Mouse (Mus musculus): ENCODE data around the gene Mrc1. TPM values are rescaled to one million over a fixed set of nuclear protein-coding genes. Genes with fewer than 3 reads are reported as not detected.
"Not testable (repeated sequence)": the region's sequence is repeated elsewhere in the genome, so short reads cannot be mapped to it uniquely, and the experiment has no call there.

Gene Mrc1
- polyA plus RNA-seq (2015; fragmentation: Nextera tagmentation; extraction: Ambion mirVana), result 5.1 and 5.7 TPM in 2 replicates

DNA sequence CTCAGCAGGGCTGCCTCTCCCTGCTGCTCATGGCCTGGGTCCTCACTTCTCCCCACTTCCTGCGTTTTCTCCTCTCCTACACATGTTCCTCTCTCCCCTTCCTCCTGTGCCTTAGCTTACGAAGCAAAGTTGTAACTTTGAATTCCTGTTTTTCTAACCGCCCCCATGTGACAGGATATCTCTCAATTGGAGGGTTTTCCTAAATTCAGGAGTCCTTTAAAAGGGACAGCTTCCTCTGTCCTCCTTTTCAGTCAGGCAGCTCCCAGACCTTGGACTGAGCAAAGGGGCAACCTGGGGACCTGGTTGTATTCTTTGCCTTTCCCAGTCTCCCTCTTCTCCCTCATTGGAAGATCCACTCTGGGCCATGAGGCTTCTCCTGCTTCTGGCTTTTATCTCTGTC, at the start of gene Mrc1:
TSS of gene Mrc1 (plus strand) at position 244 of the 400 bp plus-strand sequence.
- no peak for DNase-seq (ENCODE audit: low spot score)

DNA sequence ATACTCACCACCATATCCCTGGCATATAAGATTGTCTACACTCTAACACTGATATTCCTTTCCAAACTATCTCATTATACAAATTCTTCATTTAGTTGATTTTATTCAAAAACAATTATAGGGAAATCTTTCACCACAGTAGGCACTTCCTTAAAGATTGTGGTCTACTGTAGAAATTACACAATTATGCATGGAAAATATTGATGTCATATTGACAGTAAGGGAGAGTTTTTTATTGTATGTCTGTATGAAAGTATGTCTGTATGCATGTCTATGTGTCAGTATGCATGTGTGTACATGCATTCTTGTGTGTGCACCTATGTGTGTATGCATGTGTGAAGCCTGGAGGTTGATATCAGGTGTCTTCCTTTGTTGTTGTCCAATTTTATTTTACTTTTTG, 44.8 kb upstream of the Mrc1 start:
- DNase-seq (ENCODE audit: low spot score), result no peak

DNA sequence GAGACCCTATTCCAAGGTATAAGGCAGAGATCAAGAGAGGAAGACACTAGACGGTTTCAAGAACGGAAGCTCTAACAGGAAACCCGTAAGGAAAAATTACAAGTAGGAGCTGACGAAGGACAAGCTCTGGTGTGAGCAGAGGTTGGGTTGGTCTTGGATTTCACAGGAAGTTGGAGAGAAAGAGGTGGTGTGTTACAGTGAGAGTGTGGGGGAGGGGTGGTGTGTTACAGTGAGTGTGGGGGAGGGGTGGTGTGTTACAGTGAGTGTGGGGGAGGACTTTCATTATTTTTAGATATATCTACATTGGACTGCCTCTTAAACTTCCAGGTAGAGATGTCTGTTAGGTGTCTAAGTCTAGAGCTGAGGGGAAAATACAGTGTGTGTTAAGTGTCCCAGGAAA, 38.5 kb upstream of the Mrc1 start:
- DNase-seq (ENCODE audit: low spot score), result peak; percentile 15

DNA sequence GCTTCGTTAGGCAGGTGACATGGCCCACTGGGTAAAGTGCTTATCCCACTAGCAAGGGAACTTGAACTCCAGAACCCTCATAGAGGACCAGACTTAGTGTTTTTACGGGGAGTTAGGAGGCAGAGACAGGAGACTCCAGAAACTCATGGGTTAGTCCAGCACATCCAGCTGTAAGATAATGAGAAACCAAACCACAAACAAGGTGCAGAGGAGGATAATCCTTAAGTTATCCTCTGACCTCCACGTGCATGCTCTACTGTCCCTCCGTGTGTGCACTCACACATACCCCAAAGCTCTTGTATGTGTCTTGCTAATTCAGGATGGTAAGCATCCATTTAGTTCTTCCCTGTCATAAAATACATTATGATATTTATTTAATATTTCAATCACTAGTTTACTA, 37.6 kb upstream of the Mrc1 start:
- DNase-seq (ENCODE audit: low spot score), result no peak

DNA sequence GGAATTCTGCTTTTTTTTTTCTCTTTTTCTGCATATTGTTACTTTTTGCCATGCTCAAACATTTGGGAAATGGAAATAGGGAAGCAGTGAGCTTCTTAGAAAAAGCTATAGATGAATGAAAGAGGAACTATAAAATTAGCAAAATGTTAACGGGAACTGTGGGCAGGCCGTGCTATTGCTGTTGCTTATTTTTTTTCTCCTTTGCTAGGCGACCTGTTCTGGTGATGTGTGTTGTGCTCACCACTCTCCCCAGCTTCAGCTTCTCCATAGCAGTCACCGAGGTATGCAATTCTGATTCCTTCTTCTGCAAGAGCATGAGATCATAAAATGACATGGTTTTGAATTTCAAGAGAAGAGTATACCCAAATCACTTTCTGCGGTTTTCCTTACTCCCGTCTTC, 37.1 kb upstream of the Mrc1 start:
- DNase-seq (ENCODE audit: low spot score), result no peak

DNA sequence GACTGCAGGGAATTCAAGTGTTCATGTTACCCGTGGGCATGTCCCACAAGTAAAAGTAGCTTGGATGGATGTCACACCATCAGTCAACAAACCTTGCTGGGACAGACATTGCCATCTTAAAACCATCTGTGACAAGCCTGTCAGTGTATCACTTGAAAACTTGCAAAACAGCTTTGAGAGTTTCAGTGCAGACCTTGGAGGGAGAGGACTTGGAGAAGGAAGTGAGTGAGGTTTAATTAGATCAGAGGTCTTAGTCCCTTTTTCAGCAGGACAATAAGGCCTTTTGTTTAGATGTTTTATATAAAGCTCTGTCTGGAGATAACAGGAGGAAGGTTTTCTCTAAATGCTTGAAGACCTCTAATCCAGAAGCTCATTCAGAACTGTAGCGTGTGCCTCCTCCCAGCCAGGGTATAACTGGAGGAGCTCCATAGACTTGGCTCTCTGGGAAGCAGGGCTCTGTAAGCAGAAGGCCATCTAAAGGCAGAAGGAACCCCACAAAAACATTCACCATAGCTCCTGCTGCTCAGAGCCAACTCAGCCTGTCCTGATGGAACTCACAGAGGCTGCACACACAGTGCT, 30.8 kb upstream of the Mrc1 start:
- DNase-seq (ENCODE audit: low spot score), result not testable (repeated sequence)

DNA sequence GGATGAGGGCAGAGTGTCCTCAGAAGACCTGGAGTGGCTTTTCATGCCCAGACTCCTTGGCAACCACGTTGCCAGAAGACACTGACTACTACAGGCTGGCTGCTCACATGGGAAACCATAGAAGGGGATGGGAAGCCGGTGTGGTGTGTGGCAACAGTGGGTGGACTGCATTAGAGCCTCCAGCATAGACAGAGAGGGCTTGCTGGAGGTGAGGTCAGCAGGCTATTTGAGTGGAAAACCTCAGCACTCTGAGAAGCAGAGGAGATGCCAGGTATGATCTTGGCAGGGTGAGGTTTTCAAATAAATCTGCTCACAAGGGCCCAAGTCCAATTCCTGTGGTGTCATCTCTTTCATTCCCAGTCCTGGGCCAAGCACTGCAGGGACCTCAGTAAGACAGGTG, 29.6 kb upstream of the Mrc1 start:
- DNase-seq (ENCODE audit: low spot score), result no peak

DNA sequence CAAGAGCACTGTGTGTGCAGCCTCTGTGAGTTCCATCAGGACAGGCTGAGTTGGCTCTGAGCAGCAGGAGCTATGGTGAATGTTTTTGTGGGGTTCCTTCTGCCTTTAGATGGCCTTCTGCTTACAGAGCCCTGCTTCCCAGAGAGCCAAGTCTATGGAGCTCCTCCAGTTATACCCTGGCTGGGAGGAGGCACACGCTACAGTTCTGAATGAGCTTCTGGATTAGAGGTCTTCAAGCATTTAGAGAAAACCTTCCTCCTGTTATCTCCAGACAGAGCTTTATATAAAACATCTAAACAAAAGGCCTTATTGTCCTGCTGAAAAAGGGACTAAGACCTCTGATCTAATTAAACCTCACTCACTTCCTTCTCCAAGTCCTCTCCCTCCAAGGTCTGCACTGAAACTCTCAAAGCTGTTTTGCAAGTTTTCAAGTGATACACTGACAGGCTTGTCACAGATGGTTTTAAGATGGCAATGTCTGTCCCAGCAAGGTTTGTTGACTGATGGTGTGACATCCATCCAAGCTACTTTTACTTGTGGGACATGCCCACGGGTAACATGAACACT, 28.2 kb upstream of the Mrc1 start:
- not testable (repeated sequence) for DNase-seq (ENCODE audit: low spot score)

DNA sequence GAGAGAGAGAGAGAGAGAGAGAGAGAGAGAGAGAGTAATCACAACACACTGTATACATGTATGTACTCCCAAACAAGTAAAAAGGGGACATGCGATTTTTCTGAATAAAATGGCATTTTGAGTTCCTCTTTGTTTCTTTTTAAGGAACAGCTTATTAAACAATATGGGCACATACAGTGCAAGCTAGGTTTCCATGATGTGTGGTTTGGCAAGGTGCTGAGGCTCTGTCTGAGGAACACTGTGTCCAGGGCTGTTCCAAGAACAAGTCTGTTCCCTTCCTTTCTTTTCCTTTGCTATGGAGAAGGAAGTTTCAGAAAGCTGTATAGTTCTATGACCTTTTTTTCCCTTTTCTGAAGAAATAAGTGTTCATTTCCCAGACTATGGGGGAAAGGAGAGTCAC, 24.9 kb upstream of the Mrc1 start:
- DNase-seq (ENCODE audit: low spot score), result no peak

DNA sequence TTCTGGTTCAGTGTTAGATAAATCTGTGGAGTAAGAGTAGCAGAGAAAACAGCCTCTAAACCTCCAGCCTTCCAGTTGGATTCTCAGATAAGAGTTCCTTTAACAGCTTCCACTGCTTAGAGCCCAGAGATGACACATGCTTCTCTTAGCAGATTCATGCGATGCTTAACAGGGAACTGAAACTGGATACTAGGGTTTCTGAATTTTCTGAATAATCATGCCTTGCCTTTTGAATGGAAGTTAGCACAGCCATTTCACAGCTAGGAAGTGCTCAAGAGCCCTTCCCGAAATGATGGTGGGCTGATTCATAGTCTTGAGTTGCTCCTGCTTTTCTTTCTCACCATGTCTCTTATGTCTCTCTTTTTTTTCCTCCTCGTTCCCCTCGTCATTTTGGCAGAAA, 22.4 kb upstream of the Mrc1 start:
- DNase-seq (ENCODE audit: low spot score), result no peak

DNA sequence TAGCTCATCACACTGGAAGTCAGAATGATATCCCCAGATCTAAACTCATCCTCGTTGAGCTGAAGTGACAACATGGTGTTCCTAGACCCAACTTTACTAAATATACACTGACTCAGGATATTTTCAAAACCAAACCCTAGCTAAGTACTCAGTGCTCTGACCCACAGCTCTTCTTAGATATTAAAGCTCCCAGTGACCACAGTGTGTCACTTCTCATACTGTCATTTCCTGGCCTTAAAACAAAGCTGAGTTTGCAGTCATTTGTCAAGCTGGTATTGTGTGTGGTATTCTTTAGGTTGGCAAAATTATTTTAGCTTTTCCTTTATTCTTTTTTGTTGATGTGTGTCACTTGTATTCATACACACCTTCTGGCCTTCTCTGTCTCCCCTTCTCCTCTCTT, 18.5 kb upstream of the Mrc1 start:
- no peak for DNase-seq (ENCODE audit: low spot score)

DNA sequence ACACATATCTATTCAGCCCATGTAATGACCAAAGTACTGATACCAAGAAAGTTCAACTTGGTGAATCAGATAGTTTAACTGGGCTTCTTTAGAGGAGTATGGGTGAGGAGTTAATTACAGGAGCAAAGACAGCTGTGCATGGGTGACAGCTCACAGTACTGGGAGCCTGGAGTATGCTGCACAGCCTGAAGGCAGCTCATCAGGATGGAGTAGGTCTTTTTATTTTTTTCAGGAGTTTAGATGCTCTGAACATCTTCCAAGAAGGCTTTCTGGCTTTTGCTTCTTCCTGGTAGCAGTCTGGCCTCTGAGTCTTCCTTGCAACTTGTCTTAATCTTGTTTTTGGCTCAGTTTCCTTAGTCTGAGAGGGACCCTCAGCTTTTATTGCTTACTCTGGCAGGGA, 17.6 kb upstream of the Mrc1 start:
- no peak for DNase-seq (ENCODE audit: low spot score)

DNA sequence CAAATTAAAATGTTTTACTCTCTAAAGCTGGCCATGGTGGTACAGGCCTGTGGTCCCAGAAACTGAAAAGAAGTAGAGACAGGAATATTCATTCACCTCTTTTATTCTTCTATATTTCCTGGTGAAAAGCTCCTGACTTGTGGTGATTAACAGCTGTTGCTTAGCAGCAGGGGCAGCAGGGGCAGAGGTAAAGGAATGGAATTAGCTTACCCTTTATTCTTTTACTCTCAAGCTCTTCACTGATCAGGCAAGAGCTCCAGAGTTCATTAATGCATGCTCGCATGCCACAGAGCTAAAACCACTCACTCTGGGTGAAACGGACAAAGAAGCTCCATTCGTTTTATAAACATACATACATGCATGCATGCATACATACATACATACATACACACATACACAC, 14.4 kb upstream of the Mrc1 start:
- DNase-seq (ENCODE audit: low spot score), result no peak

DNA sequence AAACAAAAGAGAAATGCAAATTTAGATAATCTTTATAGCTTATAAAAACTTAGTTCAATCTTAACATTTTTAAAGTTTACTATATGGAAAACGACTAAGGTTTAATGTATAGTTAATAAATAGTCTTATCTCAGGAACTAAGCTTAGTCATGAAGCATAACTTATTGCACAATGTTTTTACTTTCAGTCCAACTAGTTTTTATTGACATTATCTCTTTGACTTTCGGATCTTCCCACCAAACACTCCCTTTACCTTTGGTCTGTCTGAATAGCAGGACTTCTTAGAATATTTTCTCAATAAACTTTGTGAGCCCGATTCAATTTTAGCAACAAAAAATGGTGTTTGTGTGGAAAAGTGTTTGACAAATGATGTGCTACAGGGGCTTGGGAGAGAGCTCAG, 12.5 kb upstream of the Mrc1 start:
- DNase-seq (ENCODE audit: low spot score), result no peak

DNA sequence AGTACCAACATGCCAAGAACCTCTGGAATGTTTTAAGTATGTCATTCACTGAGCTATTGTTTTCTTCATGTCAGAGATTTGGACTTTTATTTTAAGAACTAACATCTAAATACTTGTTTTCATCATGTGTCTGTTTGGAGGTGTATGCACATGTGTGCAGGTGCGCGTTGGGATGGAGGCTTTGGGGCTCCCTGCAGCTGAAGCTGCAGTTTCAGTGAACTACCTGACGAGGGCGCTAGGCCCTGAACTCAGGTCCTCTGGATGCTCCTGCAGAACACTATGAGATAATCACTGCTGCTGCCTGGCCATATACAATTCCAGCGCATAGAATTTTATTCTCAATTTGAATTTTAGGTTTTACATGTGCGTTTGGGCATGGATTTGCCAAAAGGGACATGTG, 11.1 kb upstream of the Mrc1 start:
- no peak for DNase-seq (ENCODE audit: low spot score)

DNA sequence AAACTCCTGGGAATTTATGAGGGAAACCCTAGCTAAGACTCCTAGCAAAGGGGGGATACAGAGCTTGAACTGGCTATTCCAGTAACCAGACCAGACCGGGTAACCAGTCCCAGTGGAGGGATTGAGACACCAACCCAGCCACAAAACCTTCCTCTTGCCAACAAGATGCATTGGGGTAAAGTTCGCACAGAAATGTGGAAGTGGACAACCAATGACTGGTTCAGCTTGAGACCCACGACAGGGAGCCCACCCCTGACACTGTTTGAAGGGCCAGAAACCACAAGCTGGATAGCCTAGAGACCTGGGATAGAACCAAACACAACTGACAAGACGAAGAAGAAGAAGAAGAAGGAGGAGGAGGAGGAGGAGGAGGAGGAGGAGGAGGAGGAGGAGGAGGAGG, 4.8 kb upstream of the Mrc1 start:
- no peak for DNase-seq (ENCODE audit: low spot score)

DNA sequence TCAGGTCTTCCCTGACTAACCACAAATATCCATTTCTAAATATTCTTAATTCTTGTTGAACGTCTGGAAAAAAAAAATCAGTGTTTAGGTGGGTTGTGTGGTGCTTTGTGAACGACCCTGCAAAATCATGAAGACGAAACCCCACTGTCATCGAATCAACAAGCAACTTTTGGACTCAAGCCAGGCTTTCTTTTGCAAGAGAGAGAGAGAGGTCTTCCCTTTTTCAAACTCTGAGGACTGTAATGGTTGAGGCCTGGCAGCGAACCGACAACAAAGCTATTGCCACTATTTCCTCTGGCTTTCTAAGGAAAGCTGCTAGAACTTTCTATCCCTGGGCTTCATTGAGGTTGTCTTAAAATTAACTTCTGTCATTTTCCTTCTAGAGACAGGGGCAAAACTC, 697 bp upstream of the Mrc1 start:
- DNase-seq (ENCODE audit: low spot score), result no peak

DNA sequence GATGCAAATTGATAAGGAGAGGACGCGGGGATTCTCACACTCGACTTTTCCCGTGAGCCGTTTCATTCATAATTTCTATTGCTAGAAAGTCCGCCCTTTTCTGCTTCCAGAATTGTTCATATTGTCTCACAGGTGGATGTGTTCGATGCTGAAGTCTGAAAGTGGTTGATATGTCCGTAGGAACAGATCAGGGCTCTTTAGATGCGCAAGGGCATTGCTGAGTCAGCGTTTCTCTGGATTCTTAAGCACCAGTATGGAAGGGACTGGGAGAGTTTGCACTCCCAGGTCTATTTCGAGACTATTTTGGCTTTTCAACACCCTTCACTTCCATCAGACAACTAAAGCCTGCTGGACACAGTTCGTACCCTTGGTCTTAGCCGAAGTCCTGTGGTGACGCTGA, 787 bp downstream of the Mrc1 start:
- DNase-seq (ENCODE audit: low spot score), result no peak

DNA sequence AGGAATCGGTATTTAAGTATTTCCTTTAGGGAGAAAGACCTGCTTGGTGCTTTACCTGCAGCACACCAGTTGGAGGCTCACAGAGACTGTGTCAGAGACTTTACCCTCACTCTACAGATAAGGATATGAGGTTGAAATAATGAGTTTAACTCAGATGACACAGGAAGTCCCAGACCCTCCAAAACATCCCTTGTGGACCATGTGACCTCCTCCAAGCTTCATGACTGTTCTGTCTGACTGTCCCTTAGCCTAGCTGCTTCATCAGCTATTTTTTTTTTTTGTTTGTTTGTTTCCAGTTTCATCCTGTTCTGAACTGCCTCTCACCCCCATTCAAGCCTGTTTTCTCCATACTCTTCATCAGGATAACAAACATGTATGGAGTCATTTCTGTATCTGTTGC, 3.7 kb downstream of the Mrc1 start:
- DNase-seq (ENCODE audit: low spot score), result no peak

DNA sequence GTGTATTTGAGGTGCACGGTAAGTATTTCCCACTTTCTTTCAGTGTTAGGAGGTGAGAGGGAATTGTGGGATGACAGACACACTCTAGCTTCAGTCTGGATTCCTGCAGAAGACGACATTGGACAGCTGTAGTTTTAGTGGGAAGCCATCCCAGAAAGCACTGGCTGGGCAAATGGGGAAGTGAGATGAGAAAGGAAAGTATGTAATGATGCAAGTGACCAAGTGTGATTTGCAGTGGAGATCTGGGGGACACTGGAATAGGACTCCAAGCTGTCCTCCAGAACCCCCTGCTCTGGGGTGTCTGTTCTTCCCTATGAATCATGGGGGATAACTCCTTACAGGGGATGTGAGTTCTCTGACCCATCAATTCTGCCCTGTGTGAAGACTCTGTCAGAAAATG, 4.8 kb downstream of the Mrc1 start:
- DNase-seq (ENCODE audit: low spot score), result no peak

DNA sequence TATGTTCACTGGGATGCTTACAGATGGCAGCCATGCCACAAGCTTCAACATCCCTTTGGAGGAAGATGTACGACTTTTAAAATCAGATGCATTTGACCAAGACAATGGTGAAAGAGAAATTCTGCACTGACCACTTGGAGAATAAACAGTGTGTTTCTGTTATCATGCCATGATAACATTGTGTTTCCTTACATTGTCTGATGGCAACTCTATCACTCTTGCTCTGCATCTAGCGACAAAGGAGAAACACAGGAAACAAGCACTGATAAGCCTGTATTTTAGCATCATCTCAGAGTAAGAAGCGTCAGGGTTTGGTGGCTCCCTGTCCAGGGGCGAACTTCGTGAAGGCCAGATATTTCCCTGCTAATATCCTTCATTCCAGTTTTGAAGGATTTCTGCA, 6.1 kb downstream of the Mrc1 start:
- DNase-seq (ENCODE audit: low spot score), result no peak

DNA sequence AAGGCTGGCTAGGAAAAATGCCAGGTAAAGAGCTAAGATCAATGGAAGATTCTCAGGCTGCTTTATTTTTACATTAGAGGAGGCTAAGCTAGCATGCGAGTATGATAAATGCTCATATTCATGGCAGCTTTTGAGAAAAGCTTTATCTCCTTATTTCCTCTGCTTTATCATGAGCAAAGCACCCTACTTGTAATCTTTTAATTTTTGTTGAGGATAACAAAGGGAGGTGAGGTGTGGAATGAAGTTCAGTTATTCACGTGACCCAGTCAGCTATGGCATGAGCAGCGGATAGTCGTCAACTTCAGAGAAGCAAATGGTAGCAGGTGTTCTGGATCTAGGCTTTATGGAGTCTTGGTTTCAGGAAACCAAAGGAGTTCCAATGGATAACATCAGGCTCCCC, 7.7 kb downstream of the Mrc1 start:
- no peak for DNase-seq (ENCODE audit: low spot score)

DNA sequence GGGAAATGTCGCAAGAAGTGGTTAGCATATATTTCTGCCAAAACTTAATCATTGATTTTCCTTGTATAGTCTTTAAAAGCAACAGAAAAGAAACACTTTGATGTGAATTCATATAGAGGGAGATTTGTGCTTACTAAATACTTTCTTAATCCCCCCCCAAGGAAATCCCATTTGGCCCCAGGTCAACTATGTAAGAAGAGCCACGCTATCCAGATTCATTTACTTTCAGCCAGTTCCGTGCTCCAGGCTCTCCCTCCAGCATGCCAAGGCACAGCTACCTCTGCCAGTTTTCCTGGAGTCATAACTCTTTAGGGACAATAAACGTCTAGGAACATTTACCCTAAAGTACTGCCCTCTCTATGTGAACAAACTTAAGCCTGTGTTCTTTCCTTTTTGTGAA, 8.5 kb downstream of the Mrc1 start:
- DNase-seq (ENCODE audit: low spot score), result no peak

DNA sequence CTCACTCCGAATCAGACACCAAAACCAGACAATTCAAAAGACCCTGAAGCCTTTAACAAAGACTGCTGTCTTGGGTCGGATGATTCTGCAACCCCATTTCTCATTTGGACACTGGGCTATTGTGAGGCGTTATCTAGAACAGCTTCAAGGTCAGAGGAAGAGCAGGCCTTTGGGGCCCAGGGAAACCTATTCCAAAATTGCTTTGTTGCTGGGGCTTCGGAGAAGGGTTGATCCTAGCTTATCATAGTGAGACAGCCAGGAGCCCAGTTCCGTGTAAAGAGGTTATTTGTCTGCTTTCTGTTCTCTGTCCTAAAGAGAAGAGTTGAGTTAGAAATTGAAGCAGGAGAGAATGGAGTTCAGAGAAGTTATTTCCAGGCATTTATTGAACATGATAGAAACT, 10.0 kb downstream of the Mrc1 start:
- DNase-seq (ENCODE audit: low spot score), result no peak
